Comparison of ENCODE assay signal across 8 mouse cellular contexts in the genomic region with DNA sequence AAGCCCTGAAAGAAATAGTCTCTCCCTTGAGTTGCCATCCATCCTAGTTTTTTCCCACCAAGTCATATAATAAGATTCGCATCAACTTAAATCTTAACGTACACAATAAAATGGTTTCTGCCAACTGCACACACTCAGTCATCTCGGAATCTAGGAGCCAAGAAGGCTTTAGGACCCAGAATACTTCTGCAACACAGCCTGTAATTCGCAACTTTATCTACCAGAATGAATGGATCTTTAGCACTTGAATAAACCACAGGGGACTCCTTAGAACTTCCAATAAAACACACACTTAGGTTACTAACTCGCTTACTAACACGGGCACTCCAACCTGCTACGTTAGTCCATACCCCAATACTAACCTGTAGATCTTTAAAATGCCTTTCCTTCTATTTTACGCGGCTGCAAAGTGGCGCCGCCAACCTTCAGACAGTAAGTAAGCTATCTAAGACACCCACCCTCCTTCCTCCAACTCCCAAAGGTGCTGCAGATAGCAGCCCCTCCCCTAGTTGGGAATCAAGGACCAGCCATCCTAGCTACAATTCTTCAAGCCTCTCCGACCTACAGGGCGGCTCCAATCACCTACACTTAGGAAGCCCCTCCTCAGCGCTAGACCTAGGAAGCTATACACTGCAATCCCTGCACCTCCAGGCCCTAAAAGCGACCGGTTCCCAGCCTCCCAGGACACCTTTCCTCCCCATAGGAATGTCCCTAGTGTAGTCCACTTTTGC. TPM values are rescaled to one million over a fixed set of nuclear protein-coding genes. Genes with fewer than 3 reads are reported as not detected.
DNase-seq lines count a peak whose midpoint lies in the region; ATAC-seq and TF ChIP-seq lines count a peak whose summit lies in the region.

No protein-coding gene starts in this region.

- peak overlapping the region; percentile 72 to 90 for H3K27ac ChIP-seq in heart, embryonic 14.5 days (replicated peaks in 1 of 2; ENCODE audit: control insufficient read depth in 1 of 2, insufficient read depth in 1 of 2, low read depth in 2 of 2, low read length in 2 of 2)
- peak overlapping the region; percentile 92 for H3K27ac ChIP-seq in limb, embryonic 13.5 days

- H3K36me3 ChIP-seq in C2C12 (ENCODE audit: control insufficient read depth, insufficient read depth) = peaks cover 15% of the 10 kb centered on the region
- 0 out of 2 replicates have a peak, but pooled peaks cover 4% of the 10 kb centered on the region for H3K36me3 ChIP-seq in heart, embryonic 14.5 days (ENCODE audit: control insufficient read depth, insufficient read depth, low read length)
- H3K36me3 ChIP-seq in limb, embryonic 13.5 days = peaks cover 7% of the 10 kb centered on the region; the same call in 1 of the 2 replicates

- H3K4me2 ChIP-seq in heart, embryonic 14.5 days (ENCODE audit: low read length) = peak overlapping the region; percentile 71
- H3K4me2 ChIP-seq in limb, embryonic 13.5 days (replicated peaks) = peak overlapping the region; percentile 69

- no peak for TF ChIP-seq CTCF in C2C12 (IDR thresholded peaks at IDR 0.05; ENCODE audit: control insufficient read depth, insufficient read depth, insufficient read length)

- H3K9ac ChIP-seq in heart, embryonic 14.5 days (ENCODE audit: low read length) = peak overlapping the region; percentile 93
- peak overlapping the region; percentile 97 for H3K9ac ChIP-seq in limb, embryonic 13.5 days

- peak overlapping the region; percentile 87 for H3K4me3 ChIP-seq in C2C12 (ENCODE audit: insufficient read depth, poor library complexity, severe bottlenecking)
- peak overlapping the region; percentile 80 to 93 for H3K4me3 ChIP-seq in heart, embryonic 14.5 days (ENCODE audit: control insufficient read depth in 1 of 2, insufficient read depth in 1 of 2, low read depth in 1 of 2, low read length in 2 of 2)
- peak overlapping the region; percentile 95 for H3K4me3 ChIP-seq in limb, embryonic 13.5 days

- peak; percentile 46 for DNase-seq in embryo, embryonic 10 days (ENCODE audit: low spot score)
- DNase-seq in embryo, embryonic 9.5 days (ENCODE audit: extremely low spot score) = no peak
- peak; percentile 26 for DNase-seq in cerebellum, adult 9-10 months
- peak; percentile 53 for DNase-seq in naive thymus-derived CD4-positive, alpha-beta T cell, adult 2 months (ENCODE audit: low read depth)
- no peak for DNase-seq in gastrocnemius, postnatal 10 days

- peaks cover 64% of the 10 kb centered on the region for H3K79me2 ChIP-seq in C2C12 (ENCODE audit: control insufficient read depth, insufficient read depth)

- peaks cover 57% of the 10 kb centered on the region for H3K79me3 ChIP-seq in C2C12 (ENCODE audit: low read depth)

- H3K4me1 ChIP-seq in heart, embryonic 14.5 days (ENCODE audit: control insufficient read depth in 2 of 2, insufficient read depth in 2 of 2, low read length in 2 of 2) = peaks cover 2 to 16% of the 10 kb centered on the region in 2 experiments; a peak in 3 of 4 replicates
- H3K4me1 ChIP-seq in limb, embryonic 13.5 days = peaks cover 15% of the 10 kb centered on the region

- peak; percentile 73 for ATAC-seq in heart, embryonic 14.5 days (ENCODE audit: insufficient number of reproducible peaks, insufficient read depth, low FRiP score, low read depth)
- peak; percentile 73 for ATAC-seq in limb, embryonic 13.5 days (ENCODE audit: low FRiP score, low read depth)

- H3K27me3 ChIP-seq in C2C12 (ENCODE audit: control insufficient read depth, insufficient read depth, insufficient read length) = no peaks in the 10 kb centered on the region
- H3K27me3 ChIP-seq in heart, embryonic 14.5 days (ENCODE audit: control insufficient read depth, insufficient read depth, low read length) = no peaks in the 10 kb centered on the region
- no peaks in the 10 kb centered on the region for H3K27me3 ChIP-seq in limb, embryonic 13.5 days

- H3K9me3 ChIP-seq in heart, embryonic 14.5 days (ENCODE audit: control insufficient read depth, low read length) = no peaks in the 10 kb centered on the region
- H3K9me3 ChIP-seq in limb, embryonic 13.5 days = no peaks in the 10 kb centered on the region

- under 1% methylated on average over 16 of the region's 16 CpGs for WGBS in heart, embryonic 14.5 days
- WGBS in limb, embryonic 13.5 days = under 1% methylated on average over 16 of the region's 16 CpGs

- H3ac ChIP-seq in C2C12 (ENCODE audit: control insufficient read depth, insufficient read length, low read depth) = peak overlapping the region; percentile 96

TF ChIP-seq in C2C12, 6 proteins besides CTCF, POLR2A, EP300 and RAD21:
- TF ChIP-seq CEBPB (IDR thresholded peaks at IDR 0.05; ENCODE audit: low read depth) (no peak), FOSL1 (IDR thresholded peaks at IDR 0.05; ENCODE audit: insufficient read depth, low read length, poor library complexity, severe bottlenecking) (no peak)

RNA-seq across cellular contexts. Expression of gene Cpne1, which starts 1.0 kb away (rescaled TPM):
- 54.6 TPM for polyA plus RNA-seq in C2C12 (2012; fragmentation: generic; extraction: Trizol)
- polyA plus RNA-seq in heart, embryonic 14.5 days (2014; fragmentation: Nextera tagmentation; extraction: Ambion mirVana) = 21.8 and 22.1 TPM in 2 replicates
- polyA plus RNA-seq in limb, embryonic 13.5 days (2015; fragmentation: Nextera tagmentation; extraction: Ambion mirVana) = 62.5 and 64.4 TPM in 2 replicates
- total RNA-seq in gastrocnemius, postnatal 10 days (2021) = 10 to 100 TPM; 14.5 to 15.1 TPM

RNA-seq across cellular contexts. Expression of gene Rbm12, which starts 1.0 kb away (rescaled TPM):
- polyA plus RNA-seq in C2C12 (2012; fragmentation: generic; extraction: Trizol) = 6.4 TPM
- polyA plus RNA-seq in heart, embryonic 14.5 days (2014; fragmentation: Nextera tagmentation; extraction: Ambion mirVana) = 20.6 and 21.2 TPM in 2 replicates
- polyA plus RNA-seq in limb, embryonic 13.5 days (2015; fragmentation: Nextera tagmentation; extraction: Ambion mirVana) = 28.8 and 36.8 TPM in 2 replicates
- 10 to 100 TPM; 13.9 to 17.9 TPM for total RNA-seq in gastrocnemius, postnatal 10 days (2021)

RNA-seq across cellular contexts. Expression of gene Gm28036, which starts 16.1 kb away (rescaled TPM):
- 15.3 TPM for polyA plus RNA-seq in C2C12 (2012; fragmentation: generic; extraction: Trizol)
- 7.6 and 9.4 TPM in 2 replicates for polyA plus RNA-seq in heart, embryonic 14.5 days (2014; fragmentation: Nextera tagmentation; extraction: Ambion mirVana)
- 15.4 and 20.3 TPM in 2 replicates for polyA plus RNA-seq in limb, embryonic 13.5 days (2015; fragmentation: Nextera tagmentation; extraction: Ambion mirVana)
- 10 to 100 TPM; 12.8 to 13.4 TPM for total RNA-seq in gastrocnemius, postnatal 10 days (2021)

RNA-seq across cellular contexts. Expression of gene Romo1, which starts 33.0 kb away (rescaled TPM):
- 287 TPM for polyA plus RNA-seq in C2C12 (2012; fragmentation: generic; extraction: Trizol)
- polyA plus RNA-seq in heart, embryonic 14.5 days (2014; fragmentation: Nextera tagmentation; extraction: Ambion mirVana) = 463 and 501 TPM in 2 replicates
- 382 and 393 TPM in 2 replicates for polyA plus RNA-seq in limb, embryonic 13.5 days (2015; fragmentation: Nextera tagmentation; extraction: Ambion mirVana)
- total RNA-seq in gastrocnemius, postnatal 10 days (2021) = 100 to 1,000 TPM; 207 to 226 TPM

RNA-seq across cellular contexts. Expression of gene Nfs1, which starts 33.2 kb away (rescaled TPM):
- 33.7 TPM for polyA plus RNA-seq in C2C12 (2012; fragmentation: generic; extraction: Trizol)
- 63.8 and 64.8 TPM in 2 replicates for polyA plus RNA-seq in heart, embryonic 14.5 days (2014; fragmentation: Nextera tagmentation; extraction: Ambion mirVana)
- 36.1 and 36.6 TPM in 2 replicates for polyA plus RNA-seq in limb, embryonic 13.5 days (2015; fragmentation: Nextera tagmentation; extraction: Ambion mirVana)
- 10 to 100 TPM; 48.4 to 55.1 TPM for total RNA-seq in gastrocnemius, postnatal 10 days (2021)

Comparison
In these comparisons a context has a peak if more than half of its experiments do, and no peak if none do; other contexts are left out.
1. DNase-seq: peak in embryo, embryonic 10 days (single experiment), cerebellum, adult 9-10 months (single experiment) and naive thymus-derived CD4-positive, alpha-beta T cell, adult 2 months (single experiment); none in embryo, embryonic 9.5 days (single experiment) and gastrocnemius, postnatal 10 days (single experiment).
2. Peak in every context shown above with its lines, with median percentiles within 50 percentile points of each other: H3K4me3 ChIP-seq.